Mouse (Mus musculus) heart, embryonic 13.5 days (tissue): ENCODE results near the gene Fbh1. TPM values are rescaled to one million over a fixed set of nuclear protein-coding genes. Genes with fewer than 3 reads are reported as not detected.

Experiments used
- ATAC-seq: fragments of 200-750 bp; cut with Nextera tagmentation; 2 replicates; pipeline ENCODE4 v1.8.0; 2017; ENCODE audit warnings: moderate TSS enrichment; ENCODE audit not compliant: insufficient number of reproducible peaks, low FRiP score, low TSS enrichment; ENCODE audit errors: extremely low read depth
- H3K27ac ChIP-seq: fragments of 300-500 bp; sonication (generic); replicated peaks from 2 replicates; pipeline ENCODE4 v1.5.1; 2015; ENCODE audit warnings: moderate library complexity, mild to moderate bottlenecking, inconsistent platforms
- H3K27me3 ChIP-seq: fragments of 300-500 bp; sonication (generic); replicated peaks from 2 replicates; pipeline ENCODE4 v1.6.1; 2015; ENCODE audit warnings: mild to moderate bottlenecking, inconsistent platforms
- H3K36me3 ChIP-seq: fragments of 300-500 bp; sonication (generic); 2 replicates; pipeline ENCODE4 v1.6.1; 2015; ENCODE audit warnings: mild to moderate bottlenecking, inconsistent platforms
- H3K4me1 ChIP-seq: fragments of 300-500 bp; sonication (generic); 2 replicates; pipeline ENCODE4 v1.6.1; 2015; ENCODE audit warnings: inconsistent platforms
- H3K4me2 ChIP-seq: fragments of 300-500 bp; sonication (generic); 2 replicates; pipeline ENCODE4 v1.6.1; 2015; ENCODE audit warnings: inconsistent platforms, mild to moderate bottlenecking, moderate library complexity
- H3K4me3 ChIP-seq: fragments of 300-500 bp; sonication (generic); 2 replicates; pipeline ENCODE4 v1.5.1; 2015; ENCODE audit warnings: moderate library complexity, mild to moderate bottlenecking, inconsistent platforms
- H3K9ac ChIP-seq: fragments of 300-500 bp; sonication (generic); 2 replicates; pipeline ENCODE4 v1.6.1; 2015; ENCODE audit warnings: inconsistent platforms, mild to moderate bottlenecking, moderate library complexity
- H3K9me3 ChIP-seq: fragments of 300-500 bp; sonication (generic); 2 replicates; pipeline ENCODE4 v1.6.1; 2016; ENCODE audit warnings: inconsistent platforms
- WGBS: fragments of 180-500 bp; shearing (Covaris S2); methylation state at CpG from one replicate; pipeline ENCODE4 v1.1.7; 2015; ENCODE audit warnings: mixed read lengths; 5-methylcytosine and 5-hydroxymethylcytosine counted together
- polyA plus RNA-seq: library from polyadenylated mRNA; unstranded; fragments of >200 nt; fragmentation: Nextera tagmentation; extraction: Ambion mirVana; gene quantifications from 2 replicates; pipeline ENCODE4 v1.2.1, GENCODE M21; 2015

The Fbh1 gene
- polyA plus RNA-seq, 1 experiment from 2014 or later, result 95.1 TPM

- Histone ChIP-seq H3K36me3 (no peaks in the 10 kb centered on the region), H3K4me1 (no peaks in the 10 kb centered on the region), H3K4me3 (no peak overlapping the region), H3K4me2 (no peak overlapping the region), H3K27me3 (no peaks in the 10 kb centered on the region), H3K27ac (no peak overlapping the region), H3K9ac (no peak overlapping the region), H3K9me3 (no peaks in the 10 kb centered on the region)
- 70% methylated on average over 2 of the region's 2 CpGs for WGBS
- no peak for ATAC-seq
Observed at GRCm38 (mm10) chr2:11694104-11694503, 83.3 kb downstream of the Fbh1 start.

GRCm38 (mm10) chr2:11693352-11693751 is 84.0 kb downstream of the Fbh1 start:
- Histone ChIP-seq H3K36me3 (no peaks in the 10 kb centered on the region), H3K9me3 (no peaks in the 10 kb centered on the region), H3K4me2 (no peak overlapping the region), H3K27ac (no peak overlapping the region), H3K9ac (no peak overlapping the region), H3K4me3 (no peak overlapping the region), H3K27me3 (no peaks in the 10 kb centered on the region), H3K4me1 (no peaks in the 10 kb centered on the region)
- no peak for ATAC-seq
- WGBS, result 74% methylated on average over 4 of the region's 4 CpGs

Other genes starting within 250 kb of the Fbh1 start
- 12.8 and 14.8 TPM in 2 replicates for gene Pfkfb3, start 223.5 kb downstream of the Fbh1 start, polyA plus RNA-seq
- gene Rbm17, start 173.4 kb downstream of the Fbh1 start, polyA plus RNA-seq, result 83.5 and 85.8 TPM in 2 replicates
- not detected in 2 replicates for gene Gm17490, start 151.3 kb downstream of the Fbh1 start, polyA plus RNA-seq
- gene Il2ra, start 134.8 kb downstream of the Fbh1 start, polyA plus RNA-seq, result 0.29 TPM in 1 of 2 replicates, not detected in the other
- gene Il15ra, start 72.3 kb downstream of the Fbh1 start, polyA plus RNA-seq, result 6.6 and 7.4 TPM in 2 replicates
- gene Ankrd16, start 294 bp upstream of the Fbh1 start, polyA plus RNA-seq, result 31.2 and 31.3 TPM in 2 replicates